Mouse (Mus musculus) hindbrain, embryonic 16.5 days (tissue): ENCODE measurements at regions not wholly inside any gene's neighbourhood (a gene's known extent, or its start where the extent isn't known, plus 50 kb on each side); places are given as distances from the start of the nearest gene placed in this dataset.

Source experiments
- ATAC-seq: fragments of 200-750 bp; cut with Nextera tagmentation; 2 replicates; pipeline ENCODE4 v1.8.0; 2017; ENCODE audit warnings: moderate TSS enrichment, moderate library complexity
- H3K27ac ChIP-seq: fragments of 300-500 bp; sonication (generic); 2 replicates; pipeline ENCODE4 v1.5.1; 2014; ENCODE audit warnings: low read depth, mild to moderate bottlenecking, control low read depth, low read length, moderate library complexity
- H3K27me3 ChIP-seq: fragments of 300-500 bp; sonication (generic); replicated peaks from 2 replicates; pipeline ENCODE4 v1.6.1; 2014; ENCODE audit warnings: low read length; ENCODE audit not compliant: control insufficient read depth, insufficient read depth
- H3K36me3 ChIP-seq: fragments of 300-500 bp; sonication (generic); 2 replicates; pipeline ENCODE4 v1.6.1; 2014; ENCODE audit warnings: mild to moderate bottlenecking, low read length, moderate library complexity, mixed read lengths; ENCODE audit not compliant: control insufficient read depth, insufficient read depth
- H3K4me1 ChIP-seq: fragments of 300-500 bp; sonication (generic); 2 replicates; pipeline ENCODE4 v1.6.1; 2014; ENCODE audit warnings: low read depth, low read length; ENCODE audit not compliant: control insufficient read depth, insufficient read depth
- H3K4me2 ChIP-seq: fragments of 300-500 bp; sonication (generic); 2 replicates; pipeline ENCODE4 v1.6.1; 2014; ENCODE audit warnings: mild to moderate bottlenecking, low read length, control low read depth, moderate library complexity
- H3K4me3 ChIP-seq: fragments of 300-500 bp; sonication (generic); 2 replicates; pipeline ENCODE4 v1.5.1; 2014; ENCODE audit warnings: mild to moderate bottlenecking, low read length, control low read depth, moderate library complexity
- H3K9ac ChIP-seq: fragments of 300-500 bp; sonication (generic); 2 replicates; pipeline ENCODE4 v1.6.1; 2014; ENCODE audit warnings: low read depth, mild to moderate bottlenecking, control low read depth, low read length, moderate library complexity
- H3K9me3 ChIP-seq: fragments of 300-500 bp; sonication (generic); 2 replicates; pipeline ENCODE4 v1.6.1; 2014; ENCODE audit warnings: mild to moderate bottlenecking, low read length, moderate library complexity; ENCODE audit not compliant: control insufficient read depth
- WGBS: fragments of 180-500 bp; shearing (Covaris S2); extraction: QIAGEN DNeasy Blood & Tissue Kit; methylation state at CpG from one replicate; pipeline ENCODE4 v1.1.7; 2014; 5-methylcytosine and 5-hydroxymethylcytosine counted together

GRCm38 (mm10) chr8:76748471-76748870, 150.8 kb upstream of the Nr3c2 start:
- Histone ChIP-seq H3K4me2 (no peak overlapping the region), H3K4me3 (no peak overlapping the region), H3K36me3 (no peaks in the 10 kb centered on the region), H3K4me1 (no peaks in the 10 kb centered on the region), H3K9me3 (no peaks in the 10 kb centered on the region), H3K27ac (no peak overlapping the region), H3K9ac (no peak overlapping the region), H3K27me3 (no peaks in the 10 kb centered on the region)
- 21% methylated on average over 1 of the region's 1 CpGs for WGBS
- ATAC-seq: no peak

GRCm38 (mm10) chr8:76750286-76750685, 149.0 kb upstream of the Nr3c2 start:
- Histone ChIP-seq H3K9ac (no peak overlapping the region), H3K27me3 (no peaks in the 10 kb centered on the region), H3K4me2 (no peak overlapping the region), H3K9me3 (no peaks in the 10 kb centered on the region), H3K4me1 (no peaks in the 10 kb centered on the region), H3K36me3 (no peaks in the 10 kb centered on the region), H3K4me3 (no peak overlapping the region), H3K27ac (no peak overlapping the region)
- WGBS: 87% methylated on average over 4 of the region's 4 CpGs
- ATAC-seq: no peak

GRCm38 (mm10) chr8:76754166-76754565, 145.1 kb upstream of the Nr3c2 start:
- ATAC-seq: peak; percentile 79
- H3K9ac ChIP-seq: no peak overlapping the region
- H3K4me1 ChIP-seq: no peaks in the 10 kb centered on the region
- no peak overlapping the region for H3K27ac ChIP-seq
- H3K9me3 ChIP-seq: no peaks in the 10 kb centered on the region
- H3K36me3 ChIP-seq: no peaks in the 10 kb centered on the region
- no peak overlapping the region for H3K4me3 ChIP-seq
- H3K27me3 ChIP-seq: no peaks in the 10 kb centered on the region
- WGBS: 49% methylated on average over 3 of the region's 3 CpGs
- H3K4me2 ChIP-seq: no peak overlapping the region

- Histone ChIP-seq H3K9ac (no peak overlapping the region), H3K36me3 (no peaks in the 10 kb centered on the region), H3K27ac (no peak overlapping the region), H3K9me3 (no peaks in the 10 kb centered on the region), H3K4me1 (no peaks in the 10 kb centered on the region), H3K4me3 (no peak overlapping the region), H3K27me3 (no peaks in the 10 kb centered on the region), H3K4me2 (no peak overlapping the region)
- ATAC-seq: no peak
- WGBS: 72% methylated on average over 3 of the region's 3 CpGs
Measured at GRCm38 (mm10) chr8:76764201-76764600, 135.0 kb upstream of the Nr3c2 start.

GRCm38 (mm10) chr8:76768302-76768701, 130.9 kb upstream of the Nr3c2 start:
- H3K4me3 ChIP-seq: no peak overlapping the region
- no peaks in the 10 kb centered on the region for H3K4me1 ChIP-seq
- 86% methylated on average over 5 of the region's 5 CpGs for WGBS
- no peaks in the 10 kb centered on the region for H3K36me3 ChIP-seq
- H3K27ac ChIP-seq: no peak overlapping the region
- no peak overlapping the region for H3K4me2 ChIP-seq
- H3K9ac ChIP-seq: no peak overlapping the region
- H3K9me3 ChIP-seq: no peaks in the 10 kb centered on the region
- ATAC-seq: no peak
- H3K27me3 ChIP-seq: no peaks in the 10 kb centered on the region

- WGBS: 80% methylated on average over 1 of the region's 1 CpGs
- Histone ChIP-seq H3K9ac (no peak overlapping the region), H3K4me3 (no peak overlapping the region), H3K4me2 (no peak overlapping the region), H3K27ac (no peak overlapping the region), H3K27me3 (no peaks in the 10 kb centered on the region), H3K4me1 (no peaks in the 10 kb centered on the region), H3K9me3 (no peaks in the 10 kb centered on the region), H3K36me3 (no peaks in the 10 kb centered on the region)
- no peak for ATAC-seq
Measured at GRCm38 (mm10) chr8:76787744-76788143, 111.5 kb upstream of the Nr3c2 start.

- no peak overlapping the region for H3K4me2 ChIP-seq
- H3K36me3 ChIP-seq: no peaks in the 10 kb centered on the region
- no peaks in the 10 kb centered on the region for H3K27me3 ChIP-seq
- no peak for ATAC-seq
- no peak overlapping the region for H3K9ac ChIP-seq
- H3K4me3 ChIP-seq: no peak overlapping the region
- 90% methylated on average over 3 of the region's 3 CpGs for WGBS
- no peak overlapping the region for H3K27ac ChIP-seq
- no peaks in the 10 kb centered on the region for H3K9me3 ChIP-seq
- no peaks in the 10 kb centered on the region for H3K4me1 ChIP-seq
Measured at GRCm38 (mm10) chr8:76793891-76794290, 105.4 kb upstream of the Nr3c2 start.

GRCm38 (mm10) chr8:76799998-76800397, 99.2 kb upstream of the Nr3c2 start:
- Histone ChIP-seq H3K36me3 (no peaks in the 10 kb centered on the region), H3K27me3 (no peaks in the 10 kb centered on the region), H3K9me3 (no peaks in the 10 kb centered on the region), H3K4me3 (no peak overlapping the region), H3K4me2 (no peak overlapping the region), H3K9ac (no peak overlapping the region), H3K4me1 (no peaks in the 10 kb centered on the region), H3K27ac (no peak overlapping the region)
- no peak for ATAC-seq

GRCm38 (mm10) chr8:76823456-76823855, 75.8 kb upstream of the Nr3c2 start:
- Histone ChIP-seq H3K4me3 (no peak overlapping the region), H3K4me2 (no peak overlapping the region), H3K27me3 (no peaks in the 10 kb centered on the region), H3K27ac (no peak overlapping the region), H3K9ac (no peak overlapping the region), H3K36me3 (no peaks in the 10 kb centered on the region), H3K4me1 (no peaks in the 10 kb centered on the region), H3K9me3 (no peaks in the 10 kb centered on the region)
- WGBS: 80% methylated on average over 2 of the region's 2 CpGs
- ATAC-seq: no peak
